Mouse (Mus musculus): ENCODE measurements around the gene Gm17949. TPM values are rescaled to one million over a fixed set of nuclear protein-coding genes. Genes with fewer than 3 reads are reported as not detected.

Gm17949 gene
- polyA plus RNA-seq (2017; shearing (Covaris generic)): under 1 TPM in 1 of 2 experiments, not detected in 1; 0.25 TPM

GRCm38 (mm10) chr17:57011236-57012141, at the start of gene Gm17949, which contains the start of gene Gtf2f1:
Gene Gm17949 (plus strand): TSS chr17:57011469.
Gene Gtf2f1 (minus strand): TSS chr17:57011288.

DNA sequence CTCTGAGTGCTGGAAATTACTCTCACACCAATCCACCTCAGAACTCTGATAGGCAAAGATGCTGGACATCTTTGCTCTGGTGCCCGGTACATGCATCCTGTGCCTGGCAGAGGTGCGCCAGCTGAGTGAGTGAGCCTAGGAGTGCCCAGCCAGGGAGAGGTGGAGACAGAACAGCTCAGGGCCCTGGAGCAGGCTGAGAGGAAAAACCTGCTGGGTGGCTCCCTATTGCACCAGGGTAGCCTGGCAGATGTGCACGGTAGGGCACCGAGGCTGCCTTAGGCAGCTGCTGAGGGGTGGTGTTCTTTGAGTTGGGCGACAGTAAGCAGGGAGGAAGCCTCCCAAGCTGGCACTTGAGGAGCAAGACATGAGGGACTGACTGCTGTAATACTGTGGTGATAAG, 29.3 kb upstream of the Gm17949 start, which contains the start of gene Acer1:
Gene Acer1 (minus strand): TSS at position 114 of the 400 bp plus-strand sequence.

DNA sequence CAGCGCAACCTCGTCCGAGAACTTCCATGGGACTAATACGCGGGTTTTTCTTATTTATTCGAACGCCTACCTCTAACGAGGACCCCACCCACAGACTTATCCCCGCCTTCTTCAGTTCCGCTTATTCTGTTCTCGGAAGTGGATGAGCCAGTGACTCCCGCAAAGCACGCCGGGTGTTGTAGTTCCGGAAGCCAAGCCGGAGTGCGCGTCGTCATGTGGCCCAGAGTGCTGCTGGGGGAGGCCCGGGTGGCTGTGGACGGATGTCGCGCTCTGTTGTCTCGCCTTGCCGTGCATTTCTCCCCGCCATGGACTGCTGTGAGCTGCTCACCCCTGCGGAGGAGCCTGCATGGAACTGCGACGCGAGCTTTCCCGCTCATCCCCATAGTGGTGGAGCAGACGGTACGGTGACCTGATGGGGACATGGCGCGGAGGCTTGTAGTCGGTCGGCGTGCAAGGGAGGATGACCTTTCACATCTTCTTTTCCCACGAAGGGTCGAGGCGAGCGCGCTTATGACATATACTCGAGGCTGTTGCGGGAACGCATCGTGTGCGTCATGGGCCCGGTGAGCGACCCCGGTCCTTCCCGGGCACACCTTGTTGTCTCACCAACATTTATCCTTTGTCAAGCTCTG, 21.0 kb upstream of the Gm17949 start, which contains the start of gene Clpp:
Gene Clpp (plus strand): TSS at position 191 of the 632 bp plus-strand sequence.

GRCm38 (mm10) chr17:56997029-56997667, 14.1 kb upstream of the Gm17949 start, which contains the start of gene Alkbh7:
Gene Alkbh7 (plus strand): TSS chr17:56997339.

GRCm38 (mm10) chr17:56999968-57000609, 11.2 kb upstream of the Gm17949 start, which contains the start of gene Pspn:
Gene Pspn (minus strand): TSS chr17:57000018.

DNA sequence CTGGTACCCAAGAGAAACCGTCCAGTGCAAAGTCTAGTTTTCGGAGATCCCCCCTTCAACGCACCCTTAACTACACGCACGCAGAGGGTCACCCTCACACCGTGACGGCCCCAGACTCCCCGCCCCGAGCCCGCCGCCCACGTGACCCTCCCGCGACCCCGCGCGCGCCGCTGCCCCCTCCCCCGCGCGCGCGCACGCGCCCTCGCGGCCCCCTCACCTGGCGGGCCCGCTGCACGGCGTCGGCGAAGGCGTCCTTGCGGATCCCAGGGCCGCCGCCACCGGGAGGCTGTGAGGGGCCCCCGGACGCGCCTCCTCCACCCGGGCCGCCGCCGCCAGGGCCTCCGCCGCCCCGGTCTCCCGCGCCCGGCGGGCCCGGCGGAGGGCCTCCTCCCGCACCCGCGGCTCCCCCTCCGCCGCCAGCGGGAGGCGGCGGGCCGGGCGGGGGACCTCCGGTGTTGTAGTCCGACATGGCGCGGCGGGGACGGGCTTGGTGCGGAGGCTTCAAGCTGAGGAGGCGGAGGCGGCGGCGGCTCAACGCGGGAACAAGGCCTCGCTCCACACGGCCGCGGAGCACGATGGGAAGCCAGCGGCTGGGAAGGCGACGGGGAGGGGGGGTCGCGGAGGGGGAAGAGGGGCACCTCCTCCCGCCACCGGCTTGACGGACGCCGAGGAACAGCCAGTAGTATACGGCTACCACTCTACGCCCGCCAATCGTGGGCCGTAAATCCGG, 19.8 kb downstream of the Gm17949 start, which contains the start of gene Khsrp:
Gene Khsrp (minus strand): TSS at position 592 of the 730 bp plus-strand sequence.

DNA sequence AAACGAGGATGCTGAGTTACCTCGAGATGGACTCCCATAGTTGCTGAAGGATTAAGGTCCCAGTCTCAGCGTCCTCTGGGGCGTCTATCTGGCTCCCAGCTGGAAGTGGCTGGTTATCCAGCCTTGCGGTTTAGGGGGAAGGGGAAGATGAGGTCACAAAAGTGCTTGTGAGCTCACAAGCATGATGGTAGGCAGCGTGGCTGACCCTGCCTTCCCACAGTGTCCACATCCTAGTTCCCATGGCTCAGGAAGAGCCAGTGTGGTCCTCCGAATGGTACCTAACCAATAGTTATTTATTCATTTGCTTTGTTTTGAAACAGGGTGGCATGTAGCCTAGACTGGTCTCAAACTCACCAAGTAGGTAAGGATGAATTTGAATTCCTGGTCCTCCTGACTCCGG, 30.3 kb downstream of the Gm17949 start, which contains the start of gene Slc25a41:
Gene Slc25a41 (minus strand): TSS at position 101 of the 400 bp plus-strand sequence.

GRCm38 (mm10) chr17:57058891-57059485, 47.7 kb downstream of the Gm17949 start, which contains the start of gene Crb3:
Gene Crb3 (plus strand): TSS chr17:57059105.

GRCm38 (mm10) chr17:57059486-57059977, 48.3 kb downstream of the Gm17949 start, which contains the start of gene Slc25a23:
Gene Slc25a23 (minus strand): TSS chr17:57059863.

Other genes with a start within 250 kb of the Gm17949 start
- gene Dus3l, start 246.7 kb upstream of the Gm17949 start, polyA plus RNA-seq (2017; shearing (Covaris generic)): 10 to 100 TPM; 37.5 to 47.0 TPM
- gene Prr22, start 241.2 kb upstream of the Gm17949 start, polyA plus RNA-seq (2017; shearing (Covaris generic)): 1 to 10 TPM in 1 of 2 experiments, under 1 TPM in 1; 0.69 to 1.7 TPM
- gene Rfx2, start 180.5 kb upstream of the Gm17949 start, polyA plus RNA-seq (2017; shearing (Covaris generic)): 1 to 10 TPM in 1 of 2 experiments, under 1 TPM in 1; 0.95 to 1.7 TPM
- gene Acsbg2, start 137.0 kb upstream of the Gm17949 start, polyA plus RNA-seq (2017; shearing (Covaris generic)): not detected
- gene 1700061G19Rik, start 136.0 kb upstream of the Gm17949 start, polyA plus RNA-seq (2017; shearing (Covaris generic)): under 1 TPM; 0.10 to 0.27 TPM
- gene Mllt1, start 76.1 kb upstream of the Gm17949 start, polyA plus RNA-seq (2017; shearing (Covaris generic)): 10 to 100 TPM; 31.3 to 45.7 TPM
- gene Acer1, start 29.3 kb upstream of the Gm17949 start, polyA plus RNA-seq (2017; shearing (Covaris generic)): not detected
- gene Clpp, start 21.2 kb upstream of the Gm17949 start, polyA plus RNA-seq (2017; shearing (Covaris generic)): 10 to 100 TPM; 46.4 to 81.8 TPM
- 10 to 100 TPM; 25.2 to 32.7 TPM for gene Alkbh7, start 14.1 kb upstream of the Gm17949 start, polyA plus RNA-seq (2017; shearing (Covaris generic))
- gene Pspn, start 11.5 kb upstream of the Gm17949 start, polyA plus RNA-seq (2017; shearing (Covaris generic)): not detected
- 10 to 100 TPM; 78.7 to 81.9 TPM for gene Gtf2f1, start 181 bp upstream of the Gm17949 start, polyA plus RNA-seq (2017; shearing (Covaris generic))
- gene Khsrp, start 20.1 kb downstream of the Gm17949 start, polyA plus RNA-seq (2017; shearing (Covaris generic)): 10 to 100 TPM; 38.5 to 45.9 TPM
- under 1 TPM in 1 of 2 experiments, not detected in 1; 0.33 TPM for gene Slc25a41, start 30.2 kb downstream of the Gm17949 start, polyA plus RNA-seq (2017; shearing (Covaris generic))
- 1 to 10 TPM in 1 of 2 experiments, under 1 TPM in 1; 0.81 to 2.7 TPM for gene Crb3, start 47.6 kb downstream of the Gm17949 start, polyA plus RNA-seq (2017; shearing (Covaris generic))
- 10 to 100 TPM in 1 of 2 experiments, 1 to 10 TPM in 1; 4.3 to 12.1 TPM for gene Slc25a23, start 48.4 kb downstream of the Gm17949 start, polyA plus RNA-seq (2017; shearing (Covaris generic))
- gene Dennd1c, start 67.0 kb downstream of the Gm17949 start, polyA plus RNA-seq (2017; shearing (Covaris generic)): 100 to 1,000 TPM; 278 to 303 TPM
- gene Tubb4a, start 76.3 kb downstream of the Gm17949 start, polyA plus RNA-seq (2017; shearing (Covaris generic)): 1 to 10 TPM; 1.8 to 2.4 TPM
- gene Tnfsf9, start 93.9 kb downstream of the Gm17949 start, polyA plus RNA-seq (2017; shearing (Covaris generic)): 10 to 100 TPM in 1 of 2 experiments, 1 to 10 TPM in 1; 8.9 to 10.4 TPM
- 1 to 10 TPM; 1.4 TPM for gene Cd70, start 138.3 kb downstream of the Gm17949 start, polyA plus RNA-seq (2017; shearing (Covaris generic))
- gene Tnfsf14, start 182.7 kb downstream of the Gm17949 start, polyA plus RNA-seq (2017; shearing (Covaris generic)): 10 to 100 TPM in 1 of 2 experiments, 1 to 10 TPM in 1; 3.5 to 11.8 TPM
- 1 to 10 TPM; 2.0 to 8.7 TPM for gene C3, start 216.7 kb downstream of the Gm17949 start, polyA plus RNA-seq (2017; shearing (Covaris generic))
- 10 to 100 TPM; 53.6 to 94.4 TPM for gene Gpr108, start 237.0 kb downstream of the Gm17949 start, polyA plus RNA-seq (2017; shearing (Covaris generic))
- gene Trip10, start 238.0 kb downstream of the Gm17949 start, polyA plus RNA-seq (2017; shearing (Covaris generic)): 1 to 10 TPM; 2.1 to 3.5 TPM

All from activated CD4-positive, CD25-positive, alpha-beta regulatory T cell (primary cell).